Mouse (Mus musculus) MEL (cell line): ENCODE measurements at regions not wholly inside any gene's neighbourhood (a gene's known extent, or its start where the extent isn't known, plus 50 kb on each side); places are given as distances from the start of the nearest gene placed in this dataset.

ENCODE experiments used
- CTCF ChIP-seq, 3 experiments: IDR thresholded peaks in 2 of 3; conservative IDR thresholded peaks in 1 of 3; 2 replicates each; pipeline ENCODE4 v1.5.1; 2011 to 2012; ENCODE audit warnings: low read length in 3 of 3, low read depth in 2 of 3, mild to moderate bottlenecking in 2 of 3, improper control_type of control experiment in 1 of 3, inconsistent platforms in 1 of 3, mixed read lengths in 1 of 3, moderate library complexity in 1 of 3; ENCODE audit not compliant: control insufficient read depth in 1 of 3, insufficient read depth in 1 of 3, poor library complexity in 1 of 3, severe bottlenecking in 1 of 3
- ELF1 ChIP-seq: IDR thresholded peaks from 2 replicates; pipeline ENCODE4 v1.6.1; 2014; ENCODE audit warnings: low read depth, mild to moderate bottlenecking, inconsistent platforms, low read length, improper control_type of control experiment, moderate library complexity
- MAFK ChIP-seq: IDR thresholded peaks from 2 replicates; pipeline ENCODE4 v1.6.1; 2011; ENCODE audit warnings: low read depth, mild to moderate bottlenecking, low read length, improper control_type of control experiment, borderline replicate concordance
- MAX ChIP-seq: IDR thresholded peaks from 2 replicates; pipeline ENCODE4 v1.6.1; 2011; ENCODE audit warnings: low read length, improper control_type of control experiment
- MYB ChIP-seq: IDR thresholded peaks from 2 replicates; pipeline ENCODE4 v1.6.1; 2011; ENCODE audit warnings: mild to moderate bottlenecking, low read depth, low read length, improper control_type of control experiment
- POLR2A ChIP-seq, 2 experiments: IDR thresholded peaks; 2 replicates each; pipeline ENCODE4 v1.6.1; 2011 to 2012; ENCODE audit warnings: low read length in 2 of 2, mild to moderate bottlenecking in 2 of 2, control low read depth in 1 of 2, improper control_type of control experiment in 1 of 2, low read depth in 1 of 2, moderate library complexity in 1 of 2; ENCODE audit not compliant: control insufficient read depth in 1 of 2, insufficient read depth in 1 of 2, poor library complexity in 1 of 2
- ZNF384 ChIP-seq: IDR thresholded peaks from 2 replicates; pipeline ENCODE4 v1.6.1; 2012; ENCODE audit warnings: low read depth, mild to moderate bottlenecking, inconsistent platforms, low read length, improper control_type of control experiment

- TF ChIP-seq MYB (no peak), ELF1 (no peak), MAFK (no peak), CTCF (IDR thresholded peaks at IDR 0.05 in 2 of 3, conservative IDR thresholded peaks at IDR 0.05 in 1 of 3; ENCODE audit: control insufficient read depth in 1 of 3, insufficient read depth in 1 of 3, low read depth in 2 of 3, low read length in 3 of 3, poor library complexity in 1 of 3, severe bottlenecking in 1 of 3) (no peak), POLR2A (IDR thresholded peaks at IDR 0.05; ENCODE audit: control insufficient read depth in 1 of 2, insufficient read depth in 1 of 2, low read depth in 1 of 2, low read length in 2 of 2, poor library complexity in 1 of 2) (no peak), MAX (no peak), ZNF384 (no peak)
Observed at GRCm38 (mm10) chr15:67364099-67364756, 863.5 kb upstream of the Lrrc6 start.
